Mouse (Mus musculus): ENCODE results near the gene Dirc2.

- TF ChIP-seq CTCF (IDR thresholded peaks at IDR 0.05; ENCODE audit: low read depth) (no peak), EP300 (IDR thresholded peaks at IDR 0.05; ENCODE audit: low read depth) (peak; percentile 87)
Observed at GRCm38 (mm10) chr16:35808838-35809237, 39.7 kb upstream of the Dirc2 start.
